Comparison of ENCODE assay signal across 30 mouse cellular contexts in genomic region chr11:62074578-62074977, GRCm38 (mm10).
DNase-seq lines count a peak whose midpoint lies in the region; ATAC-seq lines count a peak whose summit lies in the region.
"Had no signal": no experiment of that assay in that cellular context is flagged by ENCODE, and none has a peak within 500 bp of the region (broad histone marks: within the 10 kb centered on the region; RNA-seq: fewer than 3 reads in every experiment).

No protein-coding gene starts in this region.

- no peak overlapping the region for H3K27ac ChIP-seq in heart, embryonic 10.5 days
- H3K27ac ChIP-seq in heart, embryonic 12.5 days (ENCODE audit: poor library complexity, severe bottlenecking): no peak overlapping the region
- H3K27ac ChIP-seq: embryonic facial prominence, embryonic 10.5 days; embryonic facial prominence, embryonic 13.5 days; forebrain, embryonic 10.5 days; forebrain, embryonic 13.5 days; heart, embryonic 15.5 days; hindbrain, embryonic 10.5 days; hindbrain, embryonic 13.5 days had no signal

- no peaks in the 10 kb centered on the region for H3K9me3 ChIP-seq in heart, embryonic 10.5 days
- no peaks in the 10 kb centered on the region for H3K9me3 ChIP-seq in heart, embryonic 12.5 days (replicated peaks)
- H3K9me3 ChIP-seq: embryonic facial prominence, embryonic 10.5 days; embryonic facial prominence, embryonic 13.5 days; forebrain, embryonic 10.5 days; forebrain, embryonic 13.5 days; heart, embryonic 15.5 days; hindbrain, embryonic 10.5 days; hindbrain, embryonic 13.5 days had no signal

- H3K27me3 ChIP-seq in heart, embryonic 10.5 days (ENCODE audit: insufficient read depth, poor library complexity, severe bottlenecking): no peaks in the 10 kb centered on the region
- no peaks in the 10 kb centered on the region for H3K27me3 ChIP-seq in heart, embryonic 12.5 days (replicated peaks)
- H3K27me3 ChIP-seq: embryonic facial prominence, embryonic 13.5 days; forebrain, embryonic 13.5 days; heart, embryonic 15.5 days; hindbrain, embryonic 13.5 days had no signal

- H3K4me1 ChIP-seq in heart, embryonic 10.5 days: peaks cover 3% of the 10 kb centered on the region; the same call in 1 of the 2 replicates
- 0 out of 2 replicates have a peak, but pooled peaks cover 4% of the 10 kb centered on the region for H3K4me1 ChIP-seq in heart, embryonic 12.5 days (replicated peaks)

- WGBS in heart, embryonic 10.5 days: 83% methylated on average over 8 of the region's 8 CpGs
- WGBS in heart, embryonic 12.5 days: 88% methylated on average over 8 of the region's 8 CpGs

- no peak overlapping the region for H3K4me2 ChIP-seq in heart, embryonic 12.5 days
- H3K4me2 ChIP-seq: embryonic facial prominence, embryonic 13.5 days; forebrain, embryonic 13.5 days; heart, embryonic 11.5 days; heart, embryonic 15.5 days; hindbrain, embryonic 13.5 days had no signal

- no peak overlapping the region for H3K9ac ChIP-seq in heart, embryonic 12.5 days
- H3K9ac ChIP-seq: embryonic facial prominence, embryonic 13.5 days; forebrain, embryonic 13.5 days; heart, embryonic 15.5 days; hindbrain, embryonic 13.5 days had no signal

- no peak overlapping the region for H3K4me3 ChIP-seq in heart, embryonic 10.5 days
- no peak overlapping the region for H3K4me3 ChIP-seq in heart, embryonic 12.5 days
- H3K4me3 ChIP-seq: embryonic facial prominence, embryonic 10.5 days; embryonic facial prominence, embryonic 13.5 days; forebrain, embryonic 10.5 days; forebrain, embryonic 13.5 days; heart, embryonic 15.5 days; hindbrain, embryonic 10.5 days; hindbrain, embryonic 13.5 days had no signal

- ATAC-seq in heart, embryonic 12.5 days (ENCODE audit: insufficient number of reproducible peaks, low FRiP score): no peak
- no peak for ATAC-seq in inflammation-experienced regulatory T-cells, adult 6 months
- ATAC-seq: CD4-positive, CD25-positive, alpha-beta regulatory T cell, adult 4 months; forebrain, embryonic 13.5 days; forebrain, embryonic 16.5 days; hindbrain, embryonic 16.5 days; intestine, embryonic 16.5 days had no signal

- H3K36me3 ChIP-seq in heart, embryonic 10.5 days: no peaks in the 10 kb centered on the region
- no peaks in the 10 kb centered on the region for H3K36me3 ChIP-seq in heart, embryonic 12.5 days
- H3K36me3 ChIP-seq: embryonic facial prominence, embryonic 10.5 days; embryonic facial prominence, embryonic 13.5 days; forebrain, embryonic 10.5 days; heart, embryonic 15.5 days; hindbrain, embryonic 10.5 days; hindbrain, embryonic 13.5 days had no signal

- DNase-seq in heart, embryonic 10.5 days (ENCODE audit: low spot score): peak; percentile 39
- DNase-seq in 3T3-L1 (ENCODE audit: low read depth, low spot score): peak; percentile 58
- DNase-seq in brain, adult 2 months (ENCODE audit: low read depth, low spot score): peak; percentile 33
- DNase-seq in layer of hippocampus, postnatal 14 days (ENCODE audit: low spot score in 2 of 2): no peak
- DNase-seq in thymus, adult 18-20 months: no peak
- DNase-seq: adrenal gland, postnatal 14 days; B cell, adult 2 months; cerebellum, adult 11-12 months; cerebellum, adult 8-10 months; cerebellum, postnatal 10 days; cerebellum, postnatal 36 days; embryo, embryonic 11 days; gastrocnemius, postnatal 10 days; heart, adult 18-20 months; heart, postnatal 10 days; heart, postnatal 36 days had no signal

Comparison
In these comparisons a context has a peak if more than half of its experiments do, and no peak if none do; other contexts are left out.
1. DNase-seq: peak in heart, embryonic 10.5 days (single experiment), 3T3-L1 (single experiment) and brain, adult 2 months (single experiment); none in layer of hippocampus, postnatal 14 days (0 of 2) and thymus, adult 18-20 months (0 of 2).